Mouse (Mus musculus) brown adipose tissue, adult 24 weeks (tissue): ENCODE results near the gene Pde4c. TPM values are rescaled to one million over a fixed set of nuclear protein-coding genes. Genes with fewer than 3 reads are reported as not detected.

Experiments used
- H3K27ac ChIP-seq: fragments of 200-500 bp; replicated peaks from 2 replicates; pipeline ENCODE4 v1.5.1; 2012; ENCODE audit warnings: low read depth, mild to moderate bottlenecking, low read length
- H3K4me1 ChIP-seq: fragments of 200-500 bp; 2 replicates; pipeline ENCODE4 v1.6.1; 2012; ENCODE audit warnings: low read length, mixed read lengths; ENCODE audit not compliant: control insufficient read depth, insufficient read depth, insufficient read length
- H3K4me3 ChIP-seq: fragments of 200-500 bp; 2 replicates; pipeline ENCODE4 v1.5.1; 2012; ENCODE audit warnings: low read depth, mild to moderate bottlenecking, low read length, moderate library complexity; ENCODE audit not compliant: insufficient read depth
- polyA plus RNA-seq: library from polyadenylated mRNA; stranded (reverse); fragments of >200 nt; gene quantifications from 2 replicates; pipeline ENCODE4 v1.2.4, GENCODE M21; 2012; ENCODE audit not compliant: missing spikeins, insufficient read depth, insufficient read length

The Pde4c gene
- polyA plus RNA-seq, 1 experiment = 0.36 TPM

- H3K27ac ChIP-seq = no peak overlapping the region
- peaks cover 14% of the 10 kb centered on the region for H3K4me1 ChIP-seq
- no peak overlapping the region for H3K4me3 ChIP-seq
These were observed 31.7 kb upstream of the Pde4c start for GRCm38 (mm10) chr8:70691727-70692231.

- Histone ChIP-seq H3K4me1 (peaks cover 23% of the 10 kb centered on the region), H3K27ac (no peak overlapping the region), H3K4me3 (no peak overlapping the region)
These were observed 29.9 kb upstream of the Pde4c start for GRCm38 (mm10) chr8:70693636-70694035.

GRCm38 (mm10) chr8:70695318-70696018, 28.1 kb upstream of the Pde4c start:
- Histone ChIP-seq H3K4me1 (peaks cover 23% of the 10 kb centered on the region), H3K27ac (peak overlapping the region; percentile 68), H3K4me3 (0 out of 2 replicates have a peak overlapping the region, but pooled peaks have one; percentile 18)

- no peak overlapping the region for H3K4me3 ChIP-seq
- peak overlapping the region; percentile 68 for H3K27ac ChIP-seq
- H3K4me1 ChIP-seq = peaks cover 23% of the 10 kb centered on the region
These were observed 27.3 kb upstream of the Pde4c start for GRCm38 (mm10) chr8:70696019-70696885.

GRCm38 (mm10) chr8:70696946-70697345, 26.6 kb upstream of the Pde4c start:
- peak overlapping the region; percentile 99 for H3K27ac ChIP-seq
- peaks cover 22% of the 10 kb centered on the region for H3K4me1 ChIP-seq
- no peak overlapping the region for H3K4me3 ChIP-seq

GRCm38 (mm10) chr8:70697366-70698250, 25.9 kb upstream of the Pde4c start:
- H3K4me1 ChIP-seq = peaks cover 21% of the 10 kb centered on the region
- peak overlapping the region; percentile 99 for H3K27ac ChIP-seq
- H3K4me3 ChIP-seq = peak overlapping the region; percentile 79

GRCm38 (mm10) chr8:70698310-70699109, 25.0 kb upstream of the Pde4c start, which contains the start of gene Jund:
Gene Jund, plus strand, starts transcription at chr8:70698949.
- Histone ChIP-seq H3K27ac (peak within 1 kb of the TSS; percentile 99), H3K4me1 (peaks cover 21% of the 10 kb centered on the region), H3K4me3 (peak within 1 kb of the TSS; percentile 100)

GRCm38 (mm10) chr8:70699116-70699833, 24.2 kb upstream of the Pde4c start:
- Histone ChIP-seq H3K4me3 (peak overlapping the region; percentile 100), H3K4me1 (peaks cover 21% of the 10 kb centered on the region), H3K27ac (peak overlapping the region; percentile 99)

- peaks cover 21% of the 10 kb centered on the region for H3K4me1 ChIP-seq
- H3K4me3 ChIP-seq = peak overlapping the region; percentile 100
- peak overlapping the region; percentile 99 for H3K27ac ChIP-seq
These were observed 23.5 kb upstream of the Pde4c start for GRCm38 (mm10) chr8:70699834-70700554.

GRCm38 (mm10) chr8:70700555-70700922, 23.0 kb upstream of the Pde4c start:
- Histone ChIP-seq H3K4me1 (peaks cover 19% of the 10 kb centered on the region), H3K27ac (peak overlapping the region; percentile 99; the same call in 1 of the 2 replicates), H3K4me3 (peak overlapping the region; percentile 100)

- peak overlapping the region; percentile 100 for H3K4me3 ChIP-seq
- 0 out of 2 replicates have a peak overlapping the region, but pooled peaks have one; percentile 4 for H3K27ac ChIP-seq
- peaks cover 13% of the 10 kb centered on the region for H3K4me1 ChIP-seq
These were observed 22.2 kb upstream of the Pde4c start for GRCm38 (mm10) chr8:70701048-70701981.
